Mouse (Mus musculus) right cerebral cortex, postnatal 4 days (tissue): Measurements from ENCODE around the gene Exoc3l2.

Experiments
- DNase-seq: peaks from one replicate; pipeline ENCODE4 v3.0.0-alpha.2; 2022

Exoc3l2 gene

GRCm38 (mm10) chr7:19524420-19525104 is 61.4 kb downstream of the Exoc3l2 start:
- no peak for DNase-seq

GRCm38 (mm10) chr7:19525105-19525481 is 62.0 kb downstream of the Exoc3l2 start:
- DNase-seq: no peak

- DNase-seq: no peak
Measured at GRCm38 (mm10) chr7:19531077-19531476, 67.9 kb downstream of the Exoc3l2 start.

GRCm38 (mm10) chr7:19532240-19532639 is 69.1 kb downstream of the Exoc3l2 start:
- no peak for DNase-seq

- no peak for DNase-seq
Measured at GRCm38 (mm10) chr7:19534676-19535075, 71.5 kb downstream of the Exoc3l2 start.

GRCm38 (mm10) chr7:19540771-19541566 is 77.8 kb downstream of the Exoc3l2 start:
- DNase-seq: no peak

- no peak for DNase-seq
Measured at GRCm38 (mm10) chr7:19541681-19542154, 78.6 kb downstream of the Exoc3l2 start.

GRCm38 (mm10) chr7:19542155-19542691 is 79.1 kb downstream of the Exoc3l2 start:
- no peak for DNase-seq

- no peak for DNase-seq
Measured at GRCm38 (mm10) chr7:19543584-19543983, 80.5 kb downstream of the Exoc3l2 start.

GRCm38 (mm10) chr7:19546007-19546406 is 82.9 kb downstream of the Exoc3l2 start:
- DNase-seq: no peak
